Mouse (Mus musculus) frontal cortex, postnatal 25 days (tissue): ENCODE results near the gene Otulinl.

Experiments used
- DNase-seq, 2 experiments: peaks; one replicate each; pipeline ENCODE4 v3.0.0; 2022; ENCODE audit warnings: low spot score in 2 of 2

Gene Otulinl

DNA sequence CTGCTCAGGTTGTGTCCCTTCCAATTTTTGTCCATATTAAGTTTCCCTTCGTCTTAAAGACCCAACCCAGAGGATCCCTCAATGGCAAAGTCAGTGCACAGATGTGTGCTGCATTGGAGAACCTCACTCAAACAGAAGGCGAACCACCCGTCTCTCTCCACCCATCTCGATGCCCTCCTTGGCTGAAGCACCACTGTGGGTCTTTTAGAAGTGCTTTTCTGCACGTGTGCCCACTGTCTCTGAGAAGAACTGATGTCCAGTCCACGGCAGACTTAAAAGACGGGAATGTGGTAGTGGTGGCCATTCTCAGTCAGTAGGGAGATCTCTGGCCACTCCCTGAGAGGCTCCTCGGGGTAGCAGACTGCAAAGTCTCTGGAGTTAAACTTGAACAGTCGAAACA is 24.8 kb downstream of the Otulinl start:
- no peak for DNase-seq

DNA sequence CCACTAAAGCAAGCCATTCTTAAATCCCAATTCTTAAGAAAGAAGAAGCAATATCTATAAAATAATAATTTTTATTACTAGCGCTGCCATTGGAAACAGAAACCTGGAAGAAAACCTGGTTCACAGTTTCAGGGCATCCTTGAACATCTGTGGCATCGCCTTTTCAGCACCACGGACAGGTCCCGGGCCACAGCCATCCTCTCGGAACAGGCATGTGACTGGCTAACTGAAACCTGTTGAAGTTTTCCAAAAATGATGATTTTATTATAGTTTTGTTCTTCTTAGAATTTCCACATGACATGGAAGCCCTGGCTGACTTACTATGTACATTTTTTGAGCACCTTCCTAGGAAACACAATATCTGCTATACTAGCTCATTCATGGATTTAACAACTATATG is 26.4 kb downstream of the Otulinl start:
- no peak for DNase-seq

DNA sequence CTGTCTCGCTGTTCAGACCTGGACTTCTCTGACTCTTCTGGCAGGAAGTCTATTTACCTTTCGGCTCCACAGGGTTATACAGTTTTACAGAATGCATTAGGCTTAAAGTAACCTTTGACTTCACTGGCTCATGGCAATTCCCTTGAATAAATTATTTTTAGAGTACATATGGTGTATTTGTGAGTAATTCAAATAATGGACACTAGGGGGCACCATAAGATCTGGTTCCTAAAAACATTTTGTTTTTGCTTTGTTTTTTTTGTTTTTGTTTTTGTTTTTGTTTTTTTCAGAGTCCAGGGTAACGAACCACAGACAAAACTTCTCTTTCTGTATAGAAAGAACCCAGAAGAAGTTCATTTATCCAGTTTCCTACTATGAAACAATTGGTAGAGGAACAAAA is 33.7 kb downstream of the Otulinl start:
- no peak for DNase-seq

DNA sequence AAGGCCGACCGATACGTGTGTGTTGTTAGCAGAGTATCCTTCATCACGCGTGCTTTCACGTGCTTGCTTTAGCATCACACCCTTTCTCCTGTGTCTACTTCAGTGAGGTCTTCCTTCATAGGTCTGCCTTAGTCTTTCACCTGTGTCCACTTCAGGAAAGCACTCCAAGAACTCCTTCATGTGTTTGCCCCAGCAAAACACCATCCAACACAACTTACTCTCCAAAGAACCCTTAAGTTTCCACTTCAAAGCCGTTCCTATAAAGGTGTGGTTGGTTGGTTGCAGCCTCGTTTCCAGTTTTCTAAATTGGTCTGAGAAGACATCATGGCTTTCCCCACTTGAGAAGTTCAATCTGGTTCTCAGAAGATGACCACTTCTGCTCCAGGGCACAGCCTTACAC is 34.7 kb downstream of the Otulinl start:
- no peak for DNase-seq

DNA sequence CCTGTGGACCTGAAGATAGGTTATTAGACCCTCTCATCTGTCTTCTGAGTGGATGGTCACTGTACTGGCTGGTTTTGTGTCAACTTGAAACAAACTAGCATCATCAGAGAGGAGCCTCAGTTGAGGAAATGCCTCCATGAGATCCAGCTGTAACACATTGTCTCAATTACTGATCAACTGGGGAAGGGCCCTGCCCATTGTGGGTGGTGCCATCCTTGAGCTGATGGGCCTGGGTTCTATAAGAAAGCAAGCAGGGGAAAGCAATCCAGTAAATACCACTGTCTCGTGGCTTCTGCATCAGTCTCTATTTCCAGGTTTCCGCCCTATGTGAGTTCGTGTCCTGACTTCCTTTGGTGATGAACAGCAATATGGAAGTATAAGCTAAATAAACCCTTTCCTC is 36.1 kb downstream of the Otulinl start:
- no peak for DNase-seq

DNA sequence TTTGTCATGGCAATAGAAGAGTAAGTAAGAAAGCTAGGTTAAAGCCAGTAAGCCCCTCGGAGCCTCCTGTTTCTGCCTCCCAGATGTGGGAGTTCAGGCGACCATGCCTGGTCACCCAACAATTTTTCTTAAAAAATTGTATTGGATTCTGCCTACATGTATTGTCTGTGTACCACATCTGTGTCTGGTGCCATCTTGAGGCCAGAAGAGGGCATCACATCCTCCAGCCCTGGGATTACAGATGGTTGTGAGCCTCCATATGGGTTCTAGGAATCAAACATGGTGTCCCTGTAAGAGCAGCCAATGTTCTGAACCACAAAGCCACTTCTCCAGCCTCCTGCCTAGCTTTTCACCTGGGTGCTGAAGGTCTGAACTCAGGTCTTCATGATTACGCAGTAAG is 38.5 kb downstream of the Otulinl start:
- no peak for DNase-seq

DNA sequence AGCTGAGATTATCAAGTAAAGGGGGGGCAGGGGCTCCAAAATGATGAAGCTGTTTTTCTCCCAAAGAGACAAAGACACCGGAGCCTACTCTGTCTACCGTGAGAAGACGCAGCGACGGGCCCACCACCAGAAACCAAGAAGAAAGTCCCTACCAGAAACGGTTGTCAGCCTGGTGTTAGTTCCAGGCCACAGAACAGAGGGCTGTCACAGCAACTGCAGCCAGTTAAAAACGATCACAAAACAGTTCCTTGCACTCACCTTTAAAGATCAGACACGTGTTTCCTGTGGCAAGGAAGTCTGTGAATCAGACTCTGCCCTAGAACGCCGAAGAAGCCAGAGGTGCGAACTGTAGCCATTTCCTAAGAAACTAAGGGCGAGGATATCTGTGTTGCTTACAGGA is 40.2 kb downstream of the Otulinl start:
- no peak for DNase-seq

DNA sequence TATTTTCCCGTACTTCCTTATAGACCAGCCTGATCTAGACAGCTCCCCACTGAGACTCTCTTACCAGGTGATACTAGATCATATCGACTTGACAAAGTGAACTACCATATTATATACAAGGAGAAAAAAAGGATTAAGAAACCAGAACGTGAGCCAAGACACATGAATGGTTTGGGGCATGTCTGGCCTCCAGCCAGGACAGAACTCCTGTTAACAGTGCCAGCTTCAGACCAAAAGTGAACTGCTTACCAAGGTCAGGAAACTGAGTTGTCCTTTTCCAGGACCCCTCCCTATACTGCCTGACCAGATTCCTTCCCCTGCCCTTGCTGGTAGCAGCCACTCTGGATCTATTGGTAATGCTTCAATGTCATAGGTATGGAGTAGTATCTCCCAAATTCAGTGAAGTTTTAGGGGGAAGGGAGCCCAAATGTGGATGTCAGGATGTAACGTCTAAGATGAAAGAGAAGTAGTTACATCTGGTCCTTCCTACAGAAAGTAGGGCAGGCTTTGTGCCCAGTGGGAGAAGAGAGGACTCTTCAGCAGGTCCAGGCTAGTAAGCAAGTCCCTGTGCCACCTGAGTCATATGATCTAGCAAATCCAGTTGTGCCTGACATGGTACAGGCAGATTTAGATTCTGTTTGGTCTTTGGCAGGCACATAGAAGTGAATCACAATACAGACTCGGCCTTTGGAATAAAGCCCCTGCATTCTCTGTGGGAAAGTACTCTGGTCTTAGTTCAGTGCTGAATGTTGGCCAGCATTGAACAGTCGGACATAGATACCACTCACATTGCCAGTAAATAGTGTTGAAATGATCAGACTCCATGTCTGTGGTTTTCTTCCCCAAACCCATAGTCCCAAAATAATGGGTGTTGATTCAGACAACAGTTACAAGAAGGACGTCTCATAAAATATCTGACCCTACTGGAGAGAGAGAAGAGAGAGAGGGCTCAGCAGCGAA is 47.2 kb downstream of the Otulinl start:
- DNase-seq: no peak

DNA sequence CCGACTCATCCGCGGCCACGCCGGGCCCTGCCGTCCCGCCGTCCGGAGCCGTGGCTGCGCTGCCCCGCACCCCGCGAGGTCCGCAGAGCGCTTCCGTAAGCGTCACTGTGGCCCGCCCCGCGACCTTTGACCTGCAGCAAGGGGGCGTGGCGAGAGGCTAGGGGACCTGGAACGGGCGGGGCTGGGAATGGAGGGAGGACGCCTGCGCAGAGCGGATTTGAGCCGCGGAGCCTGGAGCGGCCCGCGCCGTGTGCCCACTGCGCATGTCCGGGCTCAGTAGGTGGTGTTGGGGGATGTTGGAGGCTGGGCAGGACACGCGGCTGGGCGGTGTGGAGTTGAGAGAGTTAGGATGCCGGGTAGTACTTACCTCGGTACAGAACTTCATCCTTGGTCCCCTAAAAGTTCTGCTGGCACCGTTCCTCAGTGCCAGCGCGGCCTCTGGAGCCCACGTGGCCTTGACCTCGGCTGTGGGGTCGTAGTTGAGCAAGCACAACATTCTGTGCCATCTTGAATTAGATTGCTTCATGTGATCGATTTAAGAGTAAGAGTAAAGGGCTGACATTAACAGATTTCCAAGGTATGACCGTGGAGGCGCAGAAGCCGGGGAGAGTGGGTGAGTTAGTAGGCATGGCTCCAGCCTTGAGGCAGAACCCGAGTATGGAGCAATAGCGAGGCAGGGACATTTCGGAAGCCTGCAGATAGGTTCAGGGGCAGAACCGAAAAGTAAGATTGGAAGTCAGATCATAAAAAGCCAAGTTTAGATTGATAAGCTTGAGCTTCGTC is 50.6 kb downstream of the Otulinl start, which contains the start of gene Otulin:
Gene Otulin, minus strand, starts transcription at position 93 of the 783 bp plus-strand sequence.
- DNase-seq: peak; percentile 95 to 96

DNA sequence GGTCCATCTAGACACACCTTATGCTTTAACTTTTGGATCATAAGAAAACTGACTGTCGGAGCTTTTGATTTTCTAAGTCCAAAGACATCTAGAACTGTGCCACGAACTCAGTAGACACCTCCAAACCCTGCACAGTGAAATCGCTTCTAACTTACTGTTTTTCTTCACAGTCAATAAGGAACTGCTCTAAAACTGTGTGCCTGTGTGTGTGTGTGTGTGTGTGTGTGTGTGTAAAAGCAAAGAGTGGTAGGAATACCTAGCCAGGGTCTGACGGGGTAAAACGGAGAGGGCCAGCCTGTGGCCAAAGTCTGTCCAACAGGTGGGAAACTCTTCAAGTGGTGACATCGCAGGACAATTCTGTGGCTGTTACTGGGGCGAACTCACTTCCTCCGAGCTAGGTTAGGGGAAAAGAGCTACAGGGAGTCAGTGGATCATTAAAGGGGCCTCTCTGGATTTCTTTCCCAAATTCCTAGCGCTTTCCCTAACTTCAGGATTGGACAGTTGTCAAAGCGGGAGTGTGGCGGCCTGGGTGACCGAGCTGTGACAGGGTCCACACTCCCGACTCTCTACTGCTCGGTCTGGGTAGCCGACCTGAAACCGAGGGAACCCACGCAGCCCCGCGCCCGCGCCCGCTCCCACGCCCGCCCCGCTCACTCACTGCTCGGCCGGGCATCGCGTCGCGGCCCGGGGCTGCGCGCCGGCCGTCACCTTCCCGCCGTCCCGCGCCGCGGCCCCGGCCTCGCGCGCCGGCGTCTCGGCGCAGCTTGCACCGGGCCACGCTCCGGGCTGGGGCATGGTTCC is 51.4 kb downstream of the Otulinl start:
- DNase-seq: no peak

DNA sequence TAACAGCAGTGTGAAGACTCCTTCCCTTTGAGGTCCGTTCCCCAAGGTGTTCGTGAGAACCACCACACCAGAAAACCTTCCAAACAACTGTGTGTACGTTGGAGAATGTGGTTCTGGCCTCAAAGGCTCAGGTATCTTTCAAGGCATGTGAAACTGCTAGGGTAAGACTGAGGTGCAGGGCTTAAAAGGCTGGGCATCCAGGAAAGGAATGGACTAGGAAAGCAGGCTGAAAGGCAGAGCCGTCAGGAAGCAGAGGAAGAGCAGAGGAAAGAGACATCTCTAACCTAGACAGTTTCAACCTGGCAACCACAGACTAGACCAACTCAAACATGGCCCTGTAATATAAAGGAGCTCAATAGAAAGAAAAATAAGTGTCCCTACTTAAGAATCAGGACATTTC is 52.3 kb downstream of the Otulinl start:
- no peak for DNase-seq

DNA sequence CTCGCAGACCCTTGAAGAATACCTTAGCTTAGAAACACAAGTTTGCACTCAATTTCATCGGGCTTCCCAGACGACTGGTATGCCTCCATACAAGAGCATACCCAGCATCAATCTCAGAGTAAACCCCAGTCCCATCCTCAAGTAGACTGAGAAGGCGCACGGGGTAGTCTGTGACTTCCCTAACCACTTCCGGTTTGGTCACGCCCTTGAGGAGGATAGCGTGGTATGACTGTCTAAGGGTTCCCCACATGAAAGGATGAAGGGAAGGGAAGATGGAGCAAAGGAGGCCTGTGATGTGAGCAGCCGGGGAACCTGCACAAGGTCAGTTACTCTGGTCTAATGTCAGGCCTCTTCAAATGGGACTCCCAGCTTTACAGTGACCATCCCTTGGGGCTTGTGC is 53.6 kb downstream of the Otulinl start:
- DNase-seq: no peak

DNA sequence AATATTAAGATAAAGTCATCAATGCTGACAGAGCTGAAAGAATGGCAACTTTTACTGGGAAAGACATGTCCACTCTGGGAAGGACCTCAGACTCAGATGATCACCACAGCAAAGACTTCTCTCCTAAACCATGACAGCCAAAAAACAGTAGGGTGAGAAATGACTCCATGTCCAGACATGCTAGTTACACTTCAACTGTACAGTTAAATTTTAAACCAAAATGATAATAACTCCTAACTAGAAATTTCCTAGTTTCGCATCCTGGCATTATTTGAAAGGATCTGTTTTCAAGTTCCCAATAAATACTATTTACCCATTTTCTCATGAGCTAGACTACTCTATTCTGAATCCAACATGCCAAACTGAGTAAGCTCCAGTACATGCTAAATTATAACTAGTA is 55.1 kb downstream of the Otulinl start:
- DNase-seq: no peak

DNA sequence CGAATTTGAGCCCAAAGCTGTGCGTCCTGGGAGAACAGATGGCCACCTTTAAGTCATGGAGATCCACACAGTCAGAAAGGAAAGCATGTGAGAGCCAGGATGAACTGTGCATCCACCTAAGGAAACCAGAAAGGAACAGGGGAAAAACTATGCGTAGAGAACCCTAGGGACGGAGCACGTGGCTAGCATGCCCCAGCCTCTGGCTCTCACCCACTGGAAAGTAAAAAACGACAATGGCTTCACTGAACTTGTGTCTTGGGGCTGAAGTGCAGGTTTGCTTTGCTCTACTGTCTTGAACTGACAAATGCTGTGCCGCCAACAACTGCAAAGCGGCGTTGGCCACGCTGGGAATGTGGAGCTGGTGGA is 55.5 kb downstream of the Otulinl start:
- DNase-seq: no peak

DNA sequence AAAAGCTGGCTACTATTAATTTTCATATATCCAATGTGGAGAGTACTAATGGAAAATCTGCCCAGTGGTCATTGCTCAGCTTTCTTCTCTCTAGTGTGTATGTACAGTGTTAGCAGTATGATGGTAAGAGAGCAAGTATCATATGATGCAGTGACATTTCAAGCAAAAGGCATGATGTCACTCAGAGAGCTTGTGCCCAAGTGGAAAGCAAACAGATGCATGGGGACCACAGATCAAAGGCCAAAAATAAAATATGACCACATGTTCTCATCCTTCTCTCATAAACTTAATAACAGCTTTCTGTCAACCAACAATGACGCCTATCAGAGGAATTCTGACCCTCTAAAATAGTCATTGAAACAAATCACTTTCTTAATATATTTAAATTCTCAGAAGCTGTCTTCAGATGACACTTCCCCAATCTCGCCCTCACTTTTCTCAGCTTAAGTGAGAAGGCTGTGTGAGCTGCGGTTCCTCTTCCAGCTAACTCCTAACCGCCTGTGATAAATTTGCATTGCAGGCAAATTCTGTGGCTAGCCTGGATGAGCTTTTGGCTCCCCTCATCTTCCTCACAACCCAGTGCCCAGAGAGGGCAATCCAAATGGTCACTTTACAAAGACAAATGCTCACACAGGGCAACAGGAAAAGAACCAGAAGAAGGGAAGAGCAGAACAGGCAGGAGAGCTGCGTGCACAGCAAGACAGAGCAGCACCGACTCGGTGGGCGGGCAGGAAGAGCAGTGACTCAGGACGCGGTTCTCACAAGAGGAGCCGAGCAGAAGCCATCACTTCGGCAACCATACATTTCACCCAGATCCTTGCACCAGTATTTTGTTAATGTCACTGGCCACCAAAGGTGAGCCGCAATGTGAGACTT is 56.1 kb downstream of the Otulinl start:
- no peak for DNase-seq

DNA sequence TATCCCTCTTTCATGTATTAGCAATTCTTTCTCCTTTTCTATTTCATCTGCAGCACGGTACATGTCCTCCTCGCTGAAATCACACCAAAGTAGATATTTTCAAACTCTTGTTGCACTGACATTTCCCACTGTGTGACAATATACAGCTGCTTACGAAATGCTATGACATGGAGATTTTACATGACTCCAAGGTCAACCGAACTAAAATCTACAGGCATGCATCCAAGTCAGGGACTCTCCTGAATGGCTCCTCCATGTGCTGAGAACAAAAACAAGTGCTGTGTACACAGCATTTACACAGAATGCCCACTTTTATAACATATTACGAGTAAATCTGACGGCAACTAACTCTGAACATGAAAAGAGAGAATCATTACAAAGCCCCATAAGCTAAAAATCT is 58.1 kb downstream of the Otulinl start:
- DNase-seq: no peak

DNA sequence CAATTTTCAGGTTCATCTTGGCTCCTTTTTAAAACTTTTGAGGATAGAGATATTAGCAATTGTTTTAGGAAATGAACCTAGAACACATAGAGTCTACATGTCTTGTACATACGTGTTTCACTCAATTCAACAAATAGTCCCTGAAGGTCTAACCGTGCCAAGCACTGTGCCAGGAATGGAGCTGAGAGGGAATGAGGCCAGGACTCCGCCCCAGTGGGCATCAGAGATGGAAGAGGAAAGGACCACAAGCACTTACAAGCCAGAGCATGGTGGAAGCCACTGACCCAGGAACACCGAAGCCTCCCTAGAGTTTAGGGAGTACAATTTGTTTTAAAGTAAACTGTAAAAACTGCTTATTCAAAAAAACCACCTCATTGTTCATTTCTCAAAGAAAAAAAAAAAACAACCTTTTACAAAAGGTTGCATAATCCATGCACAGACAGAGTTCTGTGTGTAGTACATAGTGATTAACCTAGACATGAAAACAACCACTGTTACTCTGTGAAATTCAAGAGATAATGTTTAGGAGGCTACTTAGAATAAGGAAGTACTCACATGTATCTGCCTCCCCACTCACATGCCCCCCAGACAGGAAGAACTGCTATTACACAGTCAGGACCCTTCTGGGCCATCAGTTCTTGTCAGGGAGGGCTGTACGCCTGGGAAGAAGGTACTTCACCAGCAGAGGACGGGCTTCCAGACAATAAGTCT is 60.7 kb downstream of the Otulinl start:
- no peak for DNase-seq

DNA sequence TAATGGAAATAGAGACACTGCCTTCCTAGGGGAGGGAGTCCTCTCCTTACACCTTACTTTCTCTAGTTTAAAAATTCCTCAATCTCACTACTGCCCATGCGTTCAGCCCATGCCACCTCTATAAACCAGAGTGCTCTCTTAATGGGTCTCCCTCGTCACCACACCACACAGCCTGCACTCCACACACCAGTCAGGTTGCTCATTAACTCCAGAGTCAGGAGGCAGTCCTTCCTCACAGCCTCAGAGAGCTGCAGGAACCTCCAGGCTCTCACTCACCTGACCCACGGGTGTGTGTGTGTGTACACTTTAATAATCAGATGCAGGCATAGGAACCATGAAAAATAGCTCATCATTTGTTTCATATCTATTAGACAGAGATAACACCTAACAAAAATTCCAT is 61.7 kb downstream of the Otulinl start:
- no peak for DNase-seq

DNA sequence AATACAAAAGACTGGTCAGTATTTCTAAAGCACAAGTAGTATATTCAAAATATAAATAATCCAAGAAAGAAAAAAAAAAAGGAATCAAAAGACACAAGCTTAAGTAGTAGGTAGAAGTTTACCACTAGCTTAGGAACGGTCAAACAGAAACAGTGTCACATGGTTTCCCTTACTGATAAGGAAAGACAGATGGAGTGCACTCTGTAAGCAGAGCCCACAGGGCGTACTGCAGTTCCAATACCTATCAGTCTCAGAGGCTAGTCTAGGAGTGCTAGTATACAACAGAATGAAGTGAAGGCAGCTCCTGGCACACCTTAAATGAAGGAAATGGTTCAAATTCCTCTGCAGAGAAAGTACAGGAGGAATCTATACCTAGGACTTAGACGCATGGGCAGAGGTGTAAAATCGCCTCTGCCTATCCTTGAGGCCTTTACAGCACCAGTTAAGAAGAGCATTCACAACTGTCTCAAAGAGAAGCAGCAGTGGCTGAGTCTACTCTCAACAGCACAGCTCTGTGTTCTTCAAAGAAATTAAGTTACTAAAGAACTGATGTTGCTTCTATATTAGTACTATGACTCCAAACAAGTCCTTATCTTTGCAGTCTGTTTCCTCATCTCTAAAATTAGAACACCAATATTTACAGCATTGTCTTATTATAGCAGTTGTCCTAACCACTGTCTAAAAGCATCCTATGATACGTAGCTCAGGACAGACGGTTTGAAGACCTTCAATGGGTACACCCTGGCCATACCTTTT is 62.4 kb downstream of the Otulinl start:
- no peak for DNase-seq

DNA sequence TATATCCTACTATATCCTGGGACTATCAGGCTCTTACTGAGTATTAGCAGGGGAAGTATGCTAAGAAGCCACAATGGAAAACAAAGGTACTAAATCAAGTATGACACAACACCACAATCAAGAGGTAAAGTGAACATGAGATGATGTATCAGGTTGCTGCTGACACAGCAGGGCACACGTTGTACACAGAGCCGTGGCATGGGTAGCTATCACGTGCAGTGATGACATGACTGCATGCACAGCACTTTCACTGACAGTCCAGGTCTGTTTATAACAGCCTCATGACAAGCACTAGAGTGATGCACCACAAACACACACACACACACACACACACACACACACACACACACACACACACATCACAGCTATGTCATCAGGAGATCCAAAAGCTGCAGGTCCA is 64.2 kb downstream of the Otulinl start:
- no peak for DNase-seq
